Mouse (Mus musculus) liver, adult 2 months (tissue): ENCODE results near the gene Unc119b.
A peak's percentile ranks its signal among the peaks of the same experiment; 100 is the strongest.

Source experiments
- CTCF ChIP-seq: fragments of 200-500 bp; IDR thresholded peaks from 2 replicates; pipeline ENCODE4 v1.5.1; 2011; ENCODE audit warnings: low read depth, low read length, control low read depth
- POLR2A ChIP-seq: fragments of 200-500 bp; IDR thresholded peaks from 2 replicates; pipeline ENCODE4 v1.6.1; 2011; ENCODE audit warnings: low read length, control low read depth; ENCODE audit not compliant: insufficient read depth; ENCODE audit errors: extremely low read depth

DNA sequence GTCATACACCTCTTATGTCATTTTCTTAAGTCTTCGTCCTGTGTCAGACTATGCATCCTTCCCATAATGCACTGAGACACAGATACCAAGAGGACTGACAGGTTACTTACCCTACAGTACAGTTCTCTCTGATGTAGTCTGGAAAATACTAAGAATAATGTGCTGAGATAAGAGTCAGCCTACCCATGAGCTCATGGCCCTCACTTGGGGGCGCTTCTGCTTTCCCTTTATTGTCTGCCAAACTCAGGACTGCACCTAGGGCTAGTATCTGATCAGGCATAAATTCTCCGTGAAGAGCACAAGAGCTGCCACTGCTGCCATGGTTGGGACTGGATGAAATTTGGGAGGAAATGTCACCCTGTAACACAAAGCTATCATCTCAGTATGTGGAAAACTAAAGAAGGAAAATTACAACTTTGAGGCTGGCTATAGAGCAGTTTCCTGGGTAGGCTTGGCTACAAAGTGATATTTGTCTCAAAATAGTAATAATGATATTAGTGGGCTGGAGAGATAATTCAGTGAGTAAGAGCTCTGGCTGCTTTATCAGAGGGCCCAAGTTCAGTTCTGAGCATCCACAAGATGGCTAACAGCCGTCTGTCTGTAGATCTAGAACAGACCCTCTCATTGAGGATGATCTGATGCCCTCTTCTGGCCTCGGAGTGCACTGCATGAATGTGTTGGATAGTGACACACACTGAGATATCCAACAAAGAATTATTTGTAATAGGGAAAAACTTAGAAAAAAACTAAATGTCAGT is 58.5 kb downstream of the Unc119b start:
- peak; percentile 52 for TF ChIP-seq CTCF
- no peak for TF ChIP-seq POLR2A
